Mouse (Mus musculus): ENCODE data around the gene Eid2. TPM values are rescaled to one million over a fixed set of nuclear protein-coding genes. Genes with fewer than 3 reads are reported as not detected.
"Not testable (repeated sequence)": the region's sequence is repeated elsewhere in the genome, so short reads cannot be mapped to it uniquely, and the experiment has no call there.

The Eid2 gene
- total RNA-seq (2015; ENCODE audit: low replicate concordance): not detected in 2 replicates
- 0.34 and 0.42 TPM in 2 replicates for total RNA-seq (2017; ENCODE audit: low replicate concordance)

GRCm38 (mm10) chr7:28267129-28268041, at the start of gene Eid2:
Gene Eid2, plus strand, starts transcription at chr7:28267881.
- ATAC-seq (replicated peaks; ENCODE audit: low FRiP score, poor library complexity, severe bottlenecking): no peak

- ATAC-seq (replicated peaks; ENCODE audit: low FRiP score, poor library complexity, severe bottlenecking): not testable (repeated sequence)
Observed at GRCm38 (mm10) chr7:28218951-28219740, 48.5 kb upstream of the Eid2 start.

DNA sequence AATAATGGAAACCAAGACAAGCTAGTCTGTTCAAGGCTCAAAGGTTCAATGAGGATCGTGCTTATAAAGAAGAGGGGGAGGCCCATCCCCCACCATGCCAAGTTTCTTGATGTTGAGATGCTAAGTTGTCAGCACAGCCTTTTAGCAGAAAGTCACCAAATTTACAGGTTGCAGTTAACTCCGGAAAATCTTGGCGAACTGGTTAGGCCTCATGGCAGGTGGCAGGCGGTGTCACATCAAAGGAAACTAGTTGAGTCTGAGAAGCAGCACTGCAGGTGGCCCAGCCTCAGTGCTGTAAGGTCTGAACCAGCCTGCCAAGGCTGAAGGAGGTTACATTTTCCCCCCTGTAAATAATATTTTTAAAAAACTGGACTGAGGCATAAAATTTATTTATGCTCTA, 40.8 kb upstream of the Eid2 start:
- ATAC-seq (replicated peaks; ENCODE audit: low FRiP score, poor library complexity, severe bottlenecking): not testable (repeated sequence)

DNA sequence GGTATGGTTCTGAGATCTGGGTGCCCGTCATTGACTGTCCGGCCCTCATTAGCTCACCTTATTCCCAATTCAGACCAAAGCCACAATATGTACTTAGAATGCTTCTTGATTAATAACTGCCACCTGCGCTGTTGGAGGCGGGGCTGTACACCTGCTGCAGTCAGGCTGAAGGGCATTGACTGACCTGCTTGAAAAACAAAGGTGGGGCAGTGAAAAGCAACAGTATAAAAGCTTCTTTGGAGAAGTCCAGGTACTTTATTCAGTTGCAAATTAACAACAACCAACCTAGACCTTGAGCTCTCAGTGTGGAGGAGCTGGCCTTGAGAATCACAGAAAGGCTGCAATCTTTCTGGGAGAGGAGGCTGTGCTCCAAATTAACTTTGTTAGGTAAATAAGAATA, 40.3 kb upstream of the Eid2 start:
- ATAC-seq (replicated peaks; ENCODE audit: low FRiP score, poor library complexity, severe bottlenecking): not testable (repeated sequence)

- ATAC-seq (replicated peaks; ENCODE audit: low FRiP score, poor library complexity, severe bottlenecking): not testable (repeated sequence)
Observed at GRCm38 (mm10) chr7:28243943-28244342, 23.7 kb upstream of the Eid2 start.

DNA sequence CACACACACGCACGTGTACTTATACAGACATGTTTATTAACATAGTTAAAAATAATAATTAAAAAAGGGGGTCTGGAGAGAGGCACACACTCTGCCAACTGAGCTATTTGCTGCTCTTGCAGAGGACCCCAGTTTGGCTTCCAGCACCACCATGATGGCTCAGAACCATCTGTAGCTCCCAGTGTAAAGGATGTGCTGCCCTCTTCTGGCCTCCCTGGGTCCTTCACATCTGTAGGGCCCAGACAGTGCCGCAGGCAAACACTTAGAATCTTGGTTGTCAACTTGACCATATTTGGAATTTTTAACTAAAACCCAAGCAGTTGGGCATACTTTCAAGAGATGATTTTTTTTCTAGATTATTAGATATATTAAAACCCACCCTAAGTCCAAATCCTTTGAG, 18.7 kb upstream of the Eid2 start:
- ATAC-seq (replicated peaks; ENCODE audit: low FRiP score, poor library complexity, severe bottlenecking): no peak

DNA sequence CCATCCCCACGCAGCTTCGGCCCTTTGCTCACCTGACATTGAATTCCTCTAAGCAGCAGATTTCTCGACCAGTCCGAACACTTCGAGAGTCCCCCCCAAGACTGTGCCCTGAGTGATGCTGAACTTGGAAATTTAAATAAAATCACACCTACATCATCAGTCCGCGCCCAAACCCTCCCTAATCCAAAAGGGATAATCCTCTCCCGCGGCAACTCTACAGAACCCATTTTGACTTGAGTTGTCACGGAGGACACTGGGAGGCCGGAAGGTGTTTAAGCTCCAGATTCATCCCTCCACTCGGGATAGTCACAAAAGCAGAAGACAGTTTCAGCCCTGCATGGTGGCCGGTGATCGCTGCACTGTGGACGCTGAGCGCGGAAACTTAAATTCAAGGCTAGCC, 15.7 kb upstream of the Eid2 start:
- ATAC-seq (replicated peaks; ENCODE audit: low FRiP score, poor library complexity, severe bottlenecking): no peak

DNA sequence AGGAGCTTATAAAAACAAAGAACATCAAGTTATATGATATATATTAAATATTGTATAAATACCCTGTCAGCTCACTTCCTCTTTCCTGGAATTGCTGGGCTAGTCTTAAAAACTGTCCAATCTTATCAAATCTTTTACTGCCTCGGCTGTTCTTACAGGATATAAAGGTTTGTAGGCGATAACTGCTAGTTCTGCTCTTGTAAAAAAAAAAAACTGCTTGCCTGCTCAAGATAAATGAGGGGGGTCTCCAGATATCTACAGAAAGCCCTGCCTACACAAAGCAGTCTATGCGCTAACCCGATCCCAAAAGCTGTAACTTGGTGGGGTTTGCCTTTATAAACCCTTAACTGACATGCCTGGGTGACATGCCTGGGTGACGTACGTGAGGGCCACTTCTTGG, 13.1 kb upstream of the Eid2 start:
- ATAC-seq (replicated peaks; ENCODE audit: low FRiP score, poor library complexity, severe bottlenecking): no peak

DNA sequence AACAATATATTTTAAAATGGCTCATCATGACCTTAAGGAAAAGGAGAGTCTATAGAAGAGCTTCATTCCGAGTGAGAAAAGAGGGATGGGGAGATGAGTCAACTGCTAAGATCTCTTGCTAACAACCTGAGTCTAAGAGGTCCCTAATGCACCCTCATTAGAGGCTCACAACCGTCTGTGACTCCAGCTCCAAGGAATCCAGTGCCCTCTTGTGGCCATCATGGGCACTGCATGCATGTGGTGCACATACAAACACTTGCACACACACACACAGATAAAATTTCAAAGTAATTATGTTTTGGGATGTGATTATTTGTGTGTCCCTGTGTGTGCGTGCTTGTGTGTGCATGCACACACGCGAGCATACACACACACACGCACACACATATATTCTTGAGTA, 12.2 kb upstream of the Eid2 start:
- no peak for ATAC-seq (replicated peaks; ENCODE audit: low FRiP score, poor library complexity, severe bottlenecking)

DNA sequence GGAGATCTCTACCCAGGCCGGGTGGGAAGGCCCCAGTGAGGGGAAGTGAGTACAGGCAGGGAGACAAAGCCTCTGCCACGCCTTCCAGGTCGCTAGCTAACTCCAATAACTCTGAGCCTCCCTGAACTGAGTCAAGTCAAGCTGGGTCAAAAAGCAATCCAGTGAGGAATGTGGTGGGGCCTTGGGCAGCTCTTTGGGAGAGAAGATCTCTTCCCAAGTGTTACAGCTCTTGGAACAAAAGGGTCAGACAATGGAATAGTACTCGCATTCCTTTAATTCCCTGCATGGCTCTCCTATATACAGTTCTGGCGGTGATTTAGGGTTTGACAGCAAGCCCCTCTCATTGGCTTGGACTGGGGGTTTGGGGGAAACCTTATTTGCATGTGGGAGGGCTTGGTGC, 4.8 kb upstream of the Eid2 start:
- ATAC-seq (replicated peaks; ENCODE audit: low FRiP score, poor library complexity, severe bottlenecking): no peak

DNA sequence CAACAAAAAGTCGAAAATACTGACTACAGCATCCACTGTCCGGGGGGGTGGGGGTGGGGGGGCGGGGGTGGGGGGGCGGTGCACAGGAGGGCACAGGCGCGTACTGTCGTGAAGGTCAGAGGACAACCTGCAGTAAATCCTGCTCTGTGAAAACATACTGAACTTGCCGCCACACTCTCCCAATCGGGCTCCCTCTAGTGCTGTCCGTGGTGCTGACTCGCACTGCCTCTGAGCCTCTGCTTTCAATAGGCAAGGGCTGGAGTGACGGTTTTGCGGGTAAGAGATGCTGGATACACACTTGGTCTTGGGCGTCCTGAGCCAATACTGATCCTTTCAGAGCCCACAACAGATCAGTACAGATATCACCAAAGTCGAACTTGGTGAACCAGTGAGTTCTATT, 3.9 kb upstream of the Eid2 start:
- no peak for ATAC-seq (replicated peaks; ENCODE audit: low FRiP score, poor library complexity, severe bottlenecking)

GRCm38 (mm10) chr7:28265391-28265790, 2.3 kb upstream of the Eid2 start:
- ATAC-seq (replicated peaks; ENCODE audit: low FRiP score, poor library complexity, severe bottlenecking): no peak

GRCm38 (mm10) chr7:28268042-28268531, 406 bp downstream of the Eid2 start:
- ATAC-seq (replicated peaks; ENCODE audit: low FRiP score, poor library complexity, severe bottlenecking): no peak

GRCm38 (mm10) chr7:28268576-28268975, 895 bp downstream of the Eid2 start:
- ATAC-seq (replicated peaks; ENCODE audit: low FRiP score, poor library complexity, severe bottlenecking): no peak

- ATAC-seq (replicated peaks; ENCODE audit: low FRiP score, poor library complexity, severe bottlenecking): no peak
Observed at GRCm38 (mm10) chr7:28269355-28269754, 1.7 kb downstream of the Eid2 start.

GRCm38 (mm10) chr7:28271761-28272160, 4.1 kb downstream of the Eid2 start:
- ATAC-seq (replicated peaks; ENCODE audit: low FRiP score, poor library complexity, severe bottlenecking): no peak

DNA sequence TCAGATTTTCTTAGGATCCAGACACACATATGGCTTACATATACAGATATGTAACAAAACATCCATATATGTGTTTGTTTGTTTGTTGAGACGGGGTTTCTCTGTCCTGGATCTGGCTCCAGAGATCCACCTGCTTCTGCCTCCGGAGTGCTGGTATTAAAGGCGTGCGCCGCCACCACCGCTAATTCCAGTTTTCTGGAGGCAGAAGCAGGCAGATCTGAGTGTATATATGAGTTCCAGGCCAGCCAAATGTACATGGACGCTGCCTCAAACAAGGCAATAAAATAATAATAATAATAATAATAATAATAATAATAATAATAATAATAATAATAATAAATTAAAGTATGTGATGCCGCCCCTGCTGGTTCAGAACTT, 9.5 kb downstream of the Eid2 start:
- ATAC-seq (replicated peaks; ENCODE audit: low FRiP score, poor library complexity, severe bottlenecking): no peak

DNA sequence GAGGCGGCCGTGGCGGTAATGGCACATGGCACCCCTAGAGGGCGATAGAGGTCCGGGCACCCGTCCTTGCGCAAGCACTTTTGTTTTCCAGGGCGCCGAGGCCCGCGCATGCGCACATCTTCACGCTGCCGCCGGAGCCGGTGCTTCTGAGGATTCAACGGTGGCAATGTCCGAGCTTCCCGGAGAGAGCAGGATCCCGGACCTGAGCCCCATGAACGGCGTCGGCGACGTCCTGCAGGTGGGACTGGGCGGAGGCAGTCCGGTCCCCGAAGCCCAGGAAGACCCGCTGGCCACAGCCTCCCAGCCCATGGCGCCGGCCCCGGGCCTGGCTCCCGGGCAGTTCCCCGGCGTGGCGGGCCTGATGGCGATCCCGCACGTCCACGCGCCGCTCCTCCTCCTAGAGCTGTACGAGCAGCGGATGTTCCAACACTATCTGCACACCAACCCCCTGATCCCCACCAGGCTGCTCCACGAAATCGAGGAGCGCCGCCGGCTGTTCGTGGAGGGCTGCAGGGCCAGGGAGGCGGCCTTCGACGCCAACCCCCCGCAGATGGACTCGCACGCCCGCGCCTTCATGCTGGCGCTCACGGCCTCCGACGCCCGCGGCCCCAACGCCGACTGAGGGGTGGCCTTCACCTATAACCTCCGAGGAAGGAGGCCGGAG, 10.1 kb downstream of the Eid2 start, which contains the start of gene Eid2b:
Gene Eid2b (plus strand): TSS at position 125 of the 664 bp plus-strand sequence.
- ATAC-seq (replicated peaks; ENCODE audit: low FRiP score, poor library complexity, severe bottlenecking): peak; percentile 95

GRCm38 (mm10) chr7:28278279-28278652, 10.6 kb downstream of the Eid2 start:
- no peak for ATAC-seq (replicated peaks; ENCODE audit: low FRiP score, poor library complexity, severe bottlenecking)

GRCm38 (mm10) chr7:28280630-28281029, 12.9 kb downstream of the Eid2 start:
- ATAC-seq (replicated peaks; ENCODE audit: low FRiP score, poor library complexity, severe bottlenecking): no peak
